Mouse (Mus musculus) activated CD4-positive, CD25-positive, alpha-beta regulatory T cell, adult 4 months (primary cell): ENCODE measurements around the gene Cdca8. TPM values are rescaled to one million over a fixed set of nuclear protein-coding genes. Genes with fewer than 3 reads are reported as not detected.

ENCODE experiments used
- polyA plus RNA-seq, 2 experiments: library from polyadenylated mRNA; unstranded; fragments of 100-300 nt; shearing (Covaris generic); gene quantifications; one replicate each; pipeline ENCODE4 v1.2.1; 2017

The Cdca8 gene
- polyA plus RNA-seq, 2 experiments from 2014 or later = 43.8 to 61.4 TPM

Other genes with a start within 250 kb of the Cdca8 start
- 10 to 100 TPM; 80.9 to 85.9 TPM for gene Utp11, start 245.7 kb downstream of the Cdca8 start, polyA plus RNA-seq
- 10 to 100 TPM in 1 of 2 experiments, 1 to 10 TPM in 1; 7.2 to 14.7 TPM for gene Fhl3, start 238.6 kb downstream of the Cdca8 start, polyA plus RNA-seq
- gene Sf3a3, start 224.5 kb downstream of the Cdca8 start, polyA plus RNA-seq = 100 to 1,000 TPM; 108 to 125 TPM
- 10 to 100 TPM; 80.2 to 94.1 TPM for gene Inpp5b, start 197.5 kb downstream of the Cdca8 start, polyA plus RNA-seq
- gene Mtf1, start 137.2 kb downstream of the Cdca8 start, polyA plus RNA-seq = 10 to 100 TPM; 14.2 to 18.5 TPM
- 1 to 10 TPM; 4.4 to 6.2 TPM for gene Yrdc, start 88.6 kb downstream of the Cdca8 start, polyA plus RNA-seq
- 1 to 10 TPM; 3.9 to 8.0 TPM for gene 1110065P20Rik, start 88.1 kb downstream of the Cdca8 start, polyA plus RNA-seq
- gene Maneal, start 77.1 kb downstream of the Cdca8 start, polyA plus RNA-seq = under 1 TPM; 0.17 to 0.20 TPM
- under 1 TPM in 1 of 2 experiments, not detected in 1; 0.30 TPM for gene Epha10, start 58.4 kb downstream of the Cdca8 start, polyA plus RNA-seq
- gene 9930104L06Rik, start 2.3 kb downstream of the Cdca8 start, polyA plus RNA-seq = 1 to 10 TPM; 6.9 to 8.9 TPM
- not detected for gene Rspo1, start 47.1 kb upstream of the Cdca8 start, polyA plus RNA-seq
- gene Gnl2, start 77.3 kb upstream of the Cdca8 start, polyA plus RNA-seq = 10 to 100 TPM; 60.7 to 68.3 TPM
- gene Dnali1, start 126.4 kb upstream of the Cdca8 start, polyA plus RNA-seq = not detected
- 10 to 100 TPM in 1 of 2 experiments, 1 to 10 TPM in 1; 8.2 to 10.6 TPM for gene Snip1, start 127.4 kb upstream of the Cdca8 start, polyA plus RNA-seq
- 10 to 100 TPM; 62.6 to 68.1 TPM for gene Meaf6, start 145.8 kb upstream of the Cdca8 start, polyA plus RNA-seq
- 1 to 10 TPM; 5.0 to 5.9 TPM for gene Zc3h12a, start 188.5 kb upstream of the Cdca8 start, polyA plus RNA-seq